Mouse (Mus musculus): ENCODE data around the gene Tnni1. TPM values are rescaled to one million over a fixed set of nuclear protein-coding genes. Genes with fewer than 3 reads are reported as not detected.

Gene Tnni1
- polyA plus RNA-seq, 1 experiment from 2014 or later: 9.7 TPM

DNA sequence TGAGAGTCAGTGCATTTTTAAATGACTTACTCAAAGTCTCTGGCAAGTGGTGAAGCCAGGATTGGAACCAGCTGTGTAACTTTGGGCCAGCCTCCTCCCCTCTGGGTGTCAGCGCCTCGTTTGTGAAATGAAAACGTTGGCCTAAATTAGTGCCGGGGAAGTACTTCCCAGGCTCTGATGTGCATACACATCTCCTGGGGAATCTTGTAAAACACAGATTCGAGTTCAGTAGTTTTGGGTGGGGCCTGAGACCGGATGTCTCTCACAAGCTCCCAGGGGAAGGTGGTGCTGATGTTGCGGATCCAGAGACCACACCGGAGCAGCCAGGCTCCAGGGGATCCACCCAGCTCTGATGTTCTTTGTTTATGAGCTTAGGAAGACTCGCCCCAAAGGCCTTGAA is 23.9 kb upstream of the Tnni1 start:
- no peak for ATAC-seq (ENCODE audit: low read depth)
- no peak for DNase-seq
- H3K9ac ChIP-seq: no peak overlapping the region
- 0 out of 2 replicates have a peak, but pooled peaks cover 2% of the 10 kb centered on the region for H3K27me3 ChIP-seq
- H3K9me3 ChIP-seq (replicated peaks): no peaks in the 10 kb centered on the region
- no peak overlapping the region for H3K4me3 ChIP-seq (replicated peaks)
- no peak overlapping the region for H3K4me2 ChIP-seq
- 59% methylated on average over 9 of the region's 9 CpGs for WGBS (ENCODE audit: insufficient replicate concordance)
- H3K36me3 ChIP-seq: peaks cover 20% of the 10 kb centered on the region
- no peaks in the 10 kb centered on the region for H3K4me1 ChIP-seq (replicated peaks)
- H3K27ac ChIP-seq: no peak overlapping the region

GRCm38 (mm10) chr1:135755913-135756312 is 23.3 kb upstream of the Tnni1 start:
- no peak for ATAC-seq (ENCODE audit: low read depth)
- 68% methylated on average over 3 of the region's 3 CpGs for WGBS (ENCODE audit: insufficient replicate concordance)
- H3K27me3 ChIP-seq: 0 out of 2 replicates have a peak, but pooled peaks cover 2% of the 10 kb centered on the region
- H3K9me3 ChIP-seq (replicated peaks): no peaks in the 10 kb centered on the region
- H3K4me3 ChIP-seq (replicated peaks): no peak overlapping the region
- no peak overlapping the region for H3K9ac ChIP-seq
- H3K4me2 ChIP-seq: no peak overlapping the region
- DNase-seq: no peak
- peaks cover 14% of the 10 kb centered on the region for H3K36me3 ChIP-seq
- H3K27ac ChIP-seq: no peak overlapping the region
- no peaks in the 10 kb centered on the region for H3K4me1 ChIP-seq (replicated peaks)

DNA sequence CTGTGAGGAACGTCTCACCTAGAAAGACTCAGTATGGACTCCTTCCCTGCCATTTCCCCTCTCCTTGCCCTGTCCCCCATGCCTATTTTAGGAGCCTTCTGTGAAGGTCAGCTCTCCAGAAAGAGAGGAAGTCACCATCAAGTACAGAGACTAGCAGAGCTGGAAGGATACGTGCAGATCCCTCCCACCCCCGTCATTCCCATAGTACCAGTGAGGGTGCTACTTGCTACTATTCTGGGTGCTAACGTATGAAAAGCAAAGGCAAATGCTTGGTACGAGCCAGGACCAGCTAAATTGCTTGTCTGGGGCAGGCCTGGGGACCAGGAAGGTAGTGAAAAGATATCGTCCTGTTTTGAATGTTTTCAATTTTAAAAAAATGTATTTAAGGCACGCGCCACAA is 21.9 kb upstream of the Tnni1 start:
- no peak for DNase-seq
- WGBS (ENCODE audit: insufficient replicate concordance): 54% methylated on average over 8 of the region's 8 CpGs
- H3K27ac ChIP-seq: no peak overlapping the region

GRCm38 (mm10) chr1:135759685-135760084 is 19.5 kb upstream of the Tnni1 start:
- peaks cover 16% of the 10 kb centered on the region for H3K27me3 ChIP-seq
- H3K9me3 ChIP-seq (replicated peaks): no peaks in the 10 kb centered on the region
- WGBS (ENCODE audit: insufficient replicate concordance): 65% methylated on average over 4 of the region's 4 CpGs
- H3K4me1 ChIP-seq (replicated peaks): no peaks in the 10 kb centered on the region
- H3K27ac ChIP-seq: no peak overlapping the region
- no peak for ATAC-seq (ENCODE audit: low read depth)
- H3K4me2 ChIP-seq: no peak overlapping the region
- no peak overlapping the region for H3K9ac ChIP-seq
- DNase-seq: no peak
- no peaks in the 10 kb centered on the region for H3K36me3 ChIP-seq
- no peak overlapping the region for H3K4me3 ChIP-seq (replicated peaks)

More for the DNA sequence above, 21.9 kb upstream of the Tnni1 start:
- ATAC-seq (ENCODE audit: low read depth): no peak
- H3K4me3 ChIP-seq (replicated peaks): no peak overlapping the region
- no peak overlapping the region for H3K4me2 ChIP-seq
- H3K9ac ChIP-seq: no peak overlapping the region
- H3K9me3 ChIP-seq (replicated peaks): no peaks in the 10 kb centered on the region
- 0 out of 2 replicates have a peak, but pooled peaks cover under 1% of the 10 kb centered on the region for H3K36me3 ChIP-seq
- no peaks in the 10 kb centered on the region for H3K4me1 ChIP-seq (replicated peaks)
- H3K27me3 ChIP-seq: 0 out of 2 replicates have a peak, but pooled peaks cover 2% of the 10 kb centered on the region

GRCm38 (mm10) chr1:135760216-135760615 is 19.0 kb upstream of the Tnni1 start:
- H3K4me1 ChIP-seq (replicated peaks): peaks cover 1% of the 10 kb centered on the region; the same call in 1 of the 2 replicates
- 54% methylated on average over 8 of the region's 8 CpGs for WGBS (ENCODE audit: insufficient replicate concordance)
- ATAC-seq (ENCODE audit: low read depth): no peak
- no peak overlapping the region for H3K9ac ChIP-seq
- H3K27ac ChIP-seq: no peak overlapping the region
- DNase-seq: peak; percentile 23
- no peak overlapping the region for H3K4me2 ChIP-seq
- H3K9me3 ChIP-seq (replicated peaks): no peaks in the 10 kb centered on the region
- H3K27me3 ChIP-seq: peaks cover 21% of the 10 kb centered on the region
- no peaks in the 10 kb centered on the region for H3K36me3 ChIP-seq
- H3K4me3 ChIP-seq (replicated peaks): no peak overlapping the region

DNA sequence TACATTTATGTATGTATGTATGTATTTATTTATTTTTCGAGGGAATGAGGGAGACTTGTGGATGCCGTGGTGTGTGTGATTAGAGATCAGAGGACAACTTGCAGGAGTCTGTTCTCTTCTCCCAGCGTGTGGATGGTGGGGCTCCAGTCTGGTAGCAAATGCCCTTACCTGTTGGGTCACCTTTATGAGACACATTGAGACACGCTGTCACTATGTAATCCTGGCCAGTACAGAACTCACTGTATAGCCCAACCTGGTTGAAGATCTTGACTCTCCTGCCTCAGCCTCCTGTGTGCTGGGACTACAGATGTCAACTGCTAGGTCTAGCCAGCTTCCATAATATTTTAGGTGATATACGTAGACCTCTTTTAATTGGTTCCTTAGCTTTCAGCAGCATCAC is 17.5 kb upstream of the Tnni1 start:
- no peak overlapping the region for H3K27ac ChIP-seq
- peak; percentile 66 for DNase-seq
- H3K36me3 ChIP-seq: no peaks in the 10 kb centered on the region
- H3K9ac ChIP-seq: no peak overlapping the region
- H3K27me3 ChIP-seq: peaks cover 34% of the 10 kb centered on the region
- peaks cover 16% of the 10 kb centered on the region for H3K4me1 ChIP-seq (replicated peaks)
- H3K4me2 ChIP-seq: no peak overlapping the region
- H3K9me3 ChIP-seq (replicated peaks): no peaks in the 10 kb centered on the region
- no peak overlapping the region for H3K4me3 ChIP-seq (replicated peaks)
- ATAC-seq (ENCODE audit: low read depth): no peak
- 69% methylated on average over 5 of the region's 5 CpGs for WGBS (ENCODE audit: insufficient replicate concordance)

- Histone ChIP-seq H3K27ac (no peak overlapping the region), H3K9ac (no peak overlapping the region), H3K36me3 (0 out of 2 replicates have a peak, but pooled peaks cover 3% of the 10 kb centered on the region), H3K9me3 (replicated peaks) (no peaks in the 10 kb centered on the region), H3K4me3 (replicated peaks) (no peak overlapping the region), H3K27me3 (peaks cover 49% of the 10 kb centered on the region), H3K4me2 (no peak overlapping the region), H3K4me1 (replicated peaks) (peaks cover 28% of the 10 kb centered on the region)
- no peak for DNase-seq
- ATAC-seq (ENCODE audit: low read depth): no peak
- WGBS (ENCODE audit: insufficient replicate concordance): 64% methylated on average over 9 of the region's 9 CpGs
Observed at GRCm38 (mm10) chr1:135763503-135764205, 15.6 kb upstream of the Tnni1 start.

GRCm38 (mm10) chr1:135764206-135764528 is 15.1 kb upstream of the Tnni1 start:
- peaks cover 51% of the 10 kb centered on the region for H3K27me3 ChIP-seq
- peaks cover 28% of the 10 kb centered on the region for H3K4me1 ChIP-seq (replicated peaks)
- H3K4me3 ChIP-seq (replicated peaks): no peak overlapping the region
- H3K4me2 ChIP-seq: no peak overlapping the region
- H3K9ac ChIP-seq: no peak overlapping the region
- H3K27ac ChIP-seq: no peak overlapping the region
- H3K36me3 ChIP-seq: peaks cover 4% of the 10 kb centered on the region; the same call in 1 of the 2 replicates
- ATAC-seq (ENCODE audit: low read depth) (no peak), DNase-seq (no peak)
- WGBS (ENCODE audit: insufficient replicate concordance): 73% methylated on average over 2 of the region's 2 CpGs
- no peaks in the 10 kb centered on the region for H3K9me3 ChIP-seq (replicated peaks)

GRCm38 (mm10) chr1:135765645-135766591 is 13.3 kb upstream of the Tnni1 start, which contains the start of gene Phlda3:
Gene Phlda3, plus strand, starts transcription at chr1:135766119.
- peak; percentile 80 for ATAC-seq (ENCODE audit: low read depth)
- Histone ChIP-seq H3K4me1 (replicated peaks) (peaks cover 37% of the 10 kb centered on the region), H3K9ac (peak within 1 kb of the TSS; percentile 70), H3K4me3 (replicated peaks) (peak within 1 kb of the TSS; percentile 64), H3K36me3 (peaks cover 4% of the 10 kb centered on the region; the same call in 1 of the 2 replicates), H3K27me3 (peaks cover 51% of the 10 kb centered on the region), H3K9me3 (replicated peaks) (no peaks in the 10 kb centered on the region), H3K4me2 (peak within 1 kb of the TSS; percentile 90), H3K27ac (no peak within 1 kb of the TSS)
- peak; percentile 79 for DNase-seq
- WGBS (ENCODE audit: insufficient replicate concordance): under 1% methylated on average over 88 of the region's 90 CpGs

DNA sequence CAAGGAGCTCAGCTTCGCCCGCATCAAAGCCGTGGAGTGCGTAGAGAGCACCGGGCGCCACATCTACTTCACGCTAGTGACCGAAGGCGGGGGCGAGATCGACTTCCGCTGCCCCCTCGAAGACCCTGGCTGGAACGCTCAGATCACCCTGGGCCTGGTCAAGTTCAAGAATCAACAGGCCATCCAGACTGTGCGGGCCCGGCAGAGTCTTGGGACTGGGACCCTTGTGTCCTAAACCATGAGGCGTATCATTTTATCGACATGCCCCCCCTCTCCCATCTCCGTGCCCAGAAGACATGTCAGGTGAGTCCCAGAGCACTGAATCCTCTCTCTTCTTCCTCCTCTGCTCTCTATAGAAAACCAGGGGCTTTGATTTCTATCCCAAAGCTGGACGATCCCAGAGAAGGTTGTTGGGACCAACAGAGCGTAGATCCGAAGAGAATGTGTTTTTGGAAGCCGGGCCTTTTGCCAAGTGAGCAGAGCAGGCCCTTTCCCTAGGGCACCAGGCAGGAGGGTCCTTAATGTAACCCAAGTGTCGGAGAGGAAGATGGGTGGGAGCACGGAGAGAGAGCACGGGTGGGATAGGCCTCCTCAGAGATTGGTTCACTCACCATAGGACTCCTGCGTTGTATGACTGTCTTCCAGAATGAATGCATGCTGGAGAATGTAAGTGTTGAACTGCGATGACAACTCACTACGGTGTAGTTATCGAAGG is 12.5 kb upstream of the Tnni1 start:
- Histone ChIP-seq H3K4me1 (replicated peaks) (peaks cover 41% of the 10 kb centered on the region), H3K27ac (no peak overlapping the region), H3K9me3 (replicated peaks) (no peaks in the 10 kb centered on the region), H3K4me2 (peak overlapping the region; percentile 90), H3K4me3 (replicated peaks) (peak overlapping the region; percentile 64), H3K9ac (peak overlapping the region; percentile 70), H3K27me3 (peaks cover 51% of the 10 kb centered on the region), H3K36me3 (peaks cover 4% of the 10 kb centered on the region; the same call in 1 of the 2 replicates)
- WGBS (ENCODE audit: insufficient replicate concordance): 30% methylated on average over 30 of the region's 30 CpGs
- DNase-seq: no peak
- no peak for ATAC-seq (ENCODE audit: low read depth)

Data from liver, embryonic 13.5 days (tissue).